Mouse (Mus musculus): Measurements from ENCODE around the gene Vmn2r65. TPM values are rescaled to one million over a fixed set of nuclear protein-coding genes. Genes with fewer than 3 reads are reported as not detected.

The Vmn2r65 gene
- total RNA-seq (2021) = not detected
- long read RNA-seq, experiment 1 = 0 reads
- long read RNA-seq, experiment 2 = 0 reads

GRCm38 (mm10) chr7:84964015-84964414 is at the start of gene Vmn2r65:
Gene Vmn2r65 (minus strand): TSS chr7:84964115.
- no peak within 1 kb of the TSS for H3K4me3 ChIP-seq
- TF ChIP-seq CTCF (conservative IDR thresholded peaks at IDR 0.05) = no peak
- H3K27ac ChIP-seq = no peak within 1 kb of the TSS
- no peak for DNase-seq (ENCODE audit: low spot score in 2 of 2)

GRCm38 (mm10) chr7:85012168-85012567 is 48.3 kb upstream of the Vmn2r65 start, which contains the start of gene Vmn2r66:
Gene Vmn2r66 (minus strand): TSS chr7:85012268.
- DNase-seq (ENCODE audit: low spot score in 2 of 2) = no peak
- Histone ChIP-seq H3K27ac (no peak within 1 kb of the TSS), H3K4me3 (no peak within 1 kb of the TSS)
- no peak for TF ChIP-seq CTCF (conservative IDR thresholded peaks at IDR 0.05)

GRCm38 (mm10) chr7:84996694-84997093 is 32.8 kb upstream of the Vmn2r65 start:
- no peak for TF ChIP-seq CTCF (conservative IDR thresholded peaks at IDR 0.05)
- Histone ChIP-seq H3K27ac (no peak overlapping the region), H3K4me3 (no peak overlapping the region)
- DNase-seq (ENCODE audit: low spot score in 2 of 2) = no peak

Other genes starting within 250 kb of the Vmn2r65 start
- not detected for gene Olfr291, start 110.6 kb downstream of the Vmn2r65 start, total RNA-seq (2021)
- not detected for gene Vmn2r66, start 48.2 kb upstream of the Vmn2r65 start, total RNA-seq (2021)
- gene Vmn2r67, start 191.9 kb upstream of the Vmn2r65 start, total RNA-seq (2021) = not detected